Mouse (Mus musculus): ENCODE results near the gene Gm17617. TPM values are rescaled to one million over a fixed set of nuclear protein-coding genes. Genes with fewer than 3 reads are reported as not detected.

Gene Gm17617
- total and polyA plus RNA-seq, 3 experiments = not detected

DNA sequence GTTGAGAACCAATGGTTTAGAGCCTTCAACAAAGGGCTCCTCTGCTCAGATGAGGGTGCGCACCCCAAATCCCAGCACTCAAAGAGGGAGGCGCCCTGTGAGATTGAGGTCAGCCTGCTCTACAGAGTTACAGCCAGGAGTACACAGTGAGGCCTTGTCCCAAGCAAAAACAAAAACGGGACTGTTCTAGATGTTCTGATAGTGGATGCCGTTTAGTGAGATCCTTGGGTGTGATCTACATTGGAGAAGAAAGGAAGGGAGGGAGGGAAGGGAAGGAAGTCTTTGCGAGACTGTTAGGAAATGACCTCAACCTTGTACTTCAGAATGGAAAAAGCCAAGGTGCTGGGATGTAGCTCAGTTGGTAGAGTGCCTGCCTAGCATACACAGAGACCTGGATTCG is 42.9 kb upstream of the Gm17617 start:
- no peaks in the 10 kb centered on the region for H3K36me3 ChIP-seq (replicated peaks in 1 of 2; ENCODE audit: control insufficient read depth in 1 of 2, insufficient read depth in 1 of 2, low read length in 1 of 2)
- no peaks in the 10 kb centered on the region for H3K9me3 ChIP-seq (replicated peaks; ENCODE audit: low read length)
- no peak overlapping the region for H3K4me3 ChIP-seq (replicated peaks in 1 of 3; ENCODE audit: low read depth in 2 of 3, low read length in 2 of 3, poor library complexity in 1 of 3)
- H3K4me1 ChIP-seq (ENCODE audit: control insufficient read depth in 1 of 2, insufficient read depth in 2 of 2) = peaks cover 5 to 16% of the 10 kb centered on the region in 2 experiments
- H3K9ac ChIP-seq (ENCODE audit: insufficient read depth, low read depth) = no peak overlapping the region
- no peak overlapping the region for H3K27ac ChIP-seq (ENCODE audit: insufficient read depth, low read depth)
- dilution Hi-C loops (cut with MboI; ENCODE audit: extremely low pct_ligation_motif_present, extremely low pct_unique_long_range_greater_than_20kb, low sequenced_read_pairs) (no loop called here), in situ Hi-C loops (cut with MboI; ENCODE audit: low pct_ligation_motif_present, low pct_unique_long_range_greater_than_20kb, low sequenced_read_pairs) (loop anchor here (10.0 kb wide), 1 partner anchor 381 kb away; no protein-coding TSS in a partner anchor)
- no peaks in the 10 kb centered on the region for H3K79me2 ChIP-seq (replicated peaks; ENCODE audit: control insufficient read depth, extremely low read depth, insufficient read depth, poor library complexity, severe bottlenecking)
- no peak for DNase-seq (ENCODE audit: extremely low read depth)
- H3K4me2 ChIP-seq (ENCODE audit: insufficient read depth, low read depth, poor library complexity, severe bottlenecking) = no peak overlapping the region
- TF ChIP-seq NRF1 (IDR thresholded peaks at IDR 0.05; ENCODE audit: low read depth, low read length) (no peak), RAD21 (IDR thresholded peaks at IDR 0.05; ENCODE audit: low read depth, low read length) (no peak), CTCF (conservative IDR thresholded peaks at IDR 0.05 in 1 of 2, IDR thresholded peaks at IDR 0.05 in 1 of 2; ENCODE audit: low read depth in 2 of 2, low read length in 2 of 2) (no peak), JUND (conservative IDR thresholded peaks at IDR 0.05; ENCODE audit: low read depth, low read length) (no peak), ZNF384 (IDR thresholded peaks at IDR 0.05; ENCODE audit: low read depth, low read length) (no peak)
- peaks cover 12% of the 10 kb centered on the region for H3K27me3 ChIP-seq (replicated peaks)

DNA sequence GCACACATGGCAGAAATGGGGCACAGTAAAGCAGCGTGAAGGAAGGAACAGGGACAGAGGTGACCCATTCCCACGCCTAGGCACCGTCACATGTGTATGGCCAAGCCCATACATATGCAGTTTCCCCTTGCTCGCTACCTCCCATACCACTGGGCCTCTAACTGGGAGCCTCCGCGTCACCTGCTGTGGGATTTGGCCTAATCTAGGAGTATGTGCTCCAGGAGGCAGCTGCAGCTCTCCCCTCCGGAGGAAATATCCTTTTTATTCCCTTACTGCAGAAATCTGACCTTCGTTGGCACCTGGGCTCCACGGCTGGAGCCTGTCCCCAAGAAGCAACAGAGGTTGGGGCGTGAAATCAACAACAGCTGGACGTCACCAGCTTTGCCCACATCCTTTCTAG is 41.0 kb upstream of the Gm17617 start:
- Histone ChIP-seq H3K4me1 (ENCODE audit: control insufficient read depth in 1 of 2, insufficient read depth in 2 of 2) (peaks cover 5 to 16% of the 10 kb centered on the region in 2 experiments), H3K79me2 (replicated peaks; ENCODE audit: control insufficient read depth, extremely low read depth, insufficient read depth, poor library complexity, severe bottlenecking) (no peaks in the 10 kb centered on the region), H3K4me2 (ENCODE audit: insufficient read depth, low read depth, poor library complexity, severe bottlenecking) (no peak overlapping the region), H3K27me3 (replicated peaks) (peaks cover 12% of the 10 kb centered on the region), H3K36me3 (replicated peaks in 1 of 2; ENCODE audit: control insufficient read depth in 1 of 2, insufficient read depth in 1 of 2, low read length in 1 of 2) (no peaks in the 10 kb centered on the region), H3K9ac (ENCODE audit: insufficient read depth, low read depth) (no peak overlapping the region), H3K27ac (ENCODE audit: insufficient read depth, low read depth) (no peak overlapping the region), H3K4me3 (replicated peaks in 1 of 3; ENCODE audit: low read depth in 2 of 3, low read length in 2 of 3, poor library complexity in 1 of 3) (no peak overlapping the region), H3K9me3 (replicated peaks; ENCODE audit: low read length) (peaks cover 2% of the 10 kb centered on the region)
- DNase-seq (ENCODE audit: extremely low read depth) = no peak
- in situ Hi-C loops (cut with MboI; ENCODE audit: low pct_ligation_motif_present, low pct_unique_long_range_greater_than_20kb, low sequenced_read_pairs) (loop anchor here (10.0 kb wide), 1 partner anchor 380 kb away; no protein-coding TSS in a partner anchor), dilution Hi-C loops (cut with MboI; ENCODE audit: extremely low pct_ligation_motif_present, extremely low pct_unique_long_range_greater_than_20kb, low sequenced_read_pairs) (no loop called here)
- TF ChIP-seq SMC3 (IDR thresholded peaks at IDR 0.05; ENCODE audit: low read depth, low read length) = no peak
- no peak for TF ChIP-seq CHD2 (IDR thresholded peaks at IDR 0.05; ENCODE audit: low read length)
- TF ChIP-seq MEF2A (IDR thresholded peaks at IDR 0.05; ENCODE audit: borderline replicate concordance, low read depth, low read length) = no peak
- TF ChIP-seq TBP (conservative IDR thresholded peaks at IDR 0.05; ENCODE audit: low read depth, low read length) = no peak
- no peak for TF ChIP-seq JUN (IDR thresholded peaks at IDR 0.05; ENCODE audit: insufficient read depth, low read depth, low read length)
- no peak for TF ChIP-seq MAX (IDR thresholded peaks at IDR 0.05; ENCODE audit: low read length)
- no peak for TF ChIP-seq POLR2A (IDR thresholded peaks at IDR 0.05; ENCODE audit: low read depth, low read length)
- TF ChIP-seq IRF4 (IDR thresholded peaks at IDR 0.05; ENCODE audit: low read depth, low read length) = no peak
- TF ChIP-seq RCOR1 (conservative IDR thresholded peaks at IDR 0.05; ENCODE audit: low read depth, low read length) = no peak
- no peak for TF ChIP-seq NELFE (IDR thresholded peaks at IDR 0.05; ENCODE audit: low read depth, low read length)
- no peak for TF ChIP-seq MXI1 (IDR thresholded peaks at IDR 0.05; ENCODE audit: low read depth, low read length)
- TF ChIP-seq ETS1 (conservative IDR thresholded peaks at IDR 0.05; ENCODE audit: low read depth, low read length) = no peak

Data from CH12.LX (cell line).